Mouse (Mus musculus): ENCODE data around the gene Avil.

The Avil gene

DNA sequence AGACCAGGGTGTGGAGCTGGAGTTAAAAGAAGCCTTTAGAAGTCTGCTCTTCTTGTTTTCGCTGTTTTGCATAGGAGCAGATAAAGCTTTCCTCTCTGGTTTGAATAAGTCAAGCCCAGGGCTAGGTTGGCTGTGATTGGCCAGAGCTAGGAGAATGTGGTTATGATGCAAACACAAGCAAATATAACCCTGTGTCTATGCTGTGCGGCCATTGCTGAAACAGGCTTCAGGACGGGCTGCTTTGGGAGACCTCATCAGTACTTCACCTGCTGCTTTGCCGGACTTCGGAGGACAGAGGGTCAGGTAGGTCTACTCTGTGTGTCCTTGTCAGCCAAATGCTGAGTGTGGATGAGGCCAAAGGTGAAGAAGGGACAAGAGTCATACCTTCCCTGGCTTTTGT, at the start of gene Avil:
Gene Avil, plus strand, starts transcription at position 181 of the 400 bp plus-strand sequence.
- DNase-seq (ENCODE audit: low spot score), result no peak

DNA sequence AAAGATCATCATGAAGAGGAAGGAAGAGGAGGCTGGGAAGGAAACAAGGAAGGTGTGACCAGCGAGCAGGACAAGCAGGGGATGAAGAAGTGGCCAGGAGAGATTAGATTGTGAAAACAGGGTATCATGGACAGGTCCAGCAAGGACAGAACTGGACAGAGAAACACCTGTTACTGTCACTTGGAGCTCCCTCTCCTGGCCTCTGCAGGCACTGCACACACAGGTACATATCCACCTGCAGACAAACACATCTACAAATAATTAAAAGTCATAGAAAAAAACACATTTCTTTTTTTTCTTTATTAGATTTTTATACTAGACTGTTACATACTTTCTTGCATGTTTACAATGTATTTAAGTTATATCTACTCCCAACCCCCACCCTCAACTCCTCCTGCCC, 48.1 kb upstream of the Avil start:
- DNase-seq (ENCODE audit: low spot score), result no peak

DNA sequence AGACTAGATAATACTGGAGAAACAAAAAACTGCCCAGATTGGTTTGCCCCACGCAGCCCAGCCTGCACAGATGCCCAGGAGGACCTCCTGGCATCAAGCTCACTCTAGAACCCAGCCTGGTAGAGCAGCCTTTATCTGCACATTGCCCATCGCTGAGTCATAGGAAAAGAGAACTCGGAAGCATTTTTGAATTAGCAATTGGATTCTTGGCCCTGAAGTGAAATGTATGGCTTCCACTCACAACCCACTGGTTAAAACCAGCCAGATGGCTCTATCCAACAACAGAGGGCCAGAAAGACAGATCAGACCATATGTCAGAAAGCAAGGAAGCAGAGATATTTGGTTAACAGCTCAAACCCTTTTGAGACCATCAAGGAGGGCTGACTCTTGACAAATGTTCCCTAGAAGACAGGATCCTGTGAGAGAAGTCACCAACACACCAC, 47.5 kb upstream of the Avil start:
- DNase-seq (ENCODE audit: low spot score), result no peak

DNA sequence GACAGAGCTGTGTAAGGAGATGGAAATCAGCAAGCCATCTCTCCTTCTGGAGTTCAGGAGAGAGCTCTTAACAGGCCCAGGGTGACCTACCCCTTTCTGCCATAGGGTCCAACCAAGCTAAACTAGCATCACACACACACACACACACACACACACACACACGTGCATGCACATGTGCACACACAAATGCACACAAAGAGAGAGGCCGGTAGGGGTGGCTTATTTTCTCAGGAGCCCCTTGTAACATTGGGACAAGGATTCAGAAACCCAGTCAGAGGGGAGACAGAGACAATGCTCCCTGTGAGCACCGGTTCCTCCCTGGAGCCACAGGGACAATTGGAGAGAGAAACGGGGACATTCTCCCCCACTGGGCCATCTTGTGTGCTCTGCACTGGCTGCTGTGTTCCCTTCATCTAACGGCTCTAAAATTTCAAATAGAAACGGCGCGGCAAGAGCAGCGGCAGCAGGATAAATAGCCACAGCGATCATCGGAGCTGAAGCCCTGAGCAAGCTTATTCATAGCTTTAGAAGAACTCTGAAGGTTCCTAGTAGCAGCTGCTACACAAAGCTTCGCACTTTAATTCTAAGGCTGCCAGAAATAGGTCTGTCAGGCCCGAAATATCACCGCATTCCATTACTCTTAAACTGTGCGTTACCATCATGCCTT, 43.7 kb upstream of the Avil start:
- DNase-seq (ENCODE audit: low spot score), result no peak

DNA sequence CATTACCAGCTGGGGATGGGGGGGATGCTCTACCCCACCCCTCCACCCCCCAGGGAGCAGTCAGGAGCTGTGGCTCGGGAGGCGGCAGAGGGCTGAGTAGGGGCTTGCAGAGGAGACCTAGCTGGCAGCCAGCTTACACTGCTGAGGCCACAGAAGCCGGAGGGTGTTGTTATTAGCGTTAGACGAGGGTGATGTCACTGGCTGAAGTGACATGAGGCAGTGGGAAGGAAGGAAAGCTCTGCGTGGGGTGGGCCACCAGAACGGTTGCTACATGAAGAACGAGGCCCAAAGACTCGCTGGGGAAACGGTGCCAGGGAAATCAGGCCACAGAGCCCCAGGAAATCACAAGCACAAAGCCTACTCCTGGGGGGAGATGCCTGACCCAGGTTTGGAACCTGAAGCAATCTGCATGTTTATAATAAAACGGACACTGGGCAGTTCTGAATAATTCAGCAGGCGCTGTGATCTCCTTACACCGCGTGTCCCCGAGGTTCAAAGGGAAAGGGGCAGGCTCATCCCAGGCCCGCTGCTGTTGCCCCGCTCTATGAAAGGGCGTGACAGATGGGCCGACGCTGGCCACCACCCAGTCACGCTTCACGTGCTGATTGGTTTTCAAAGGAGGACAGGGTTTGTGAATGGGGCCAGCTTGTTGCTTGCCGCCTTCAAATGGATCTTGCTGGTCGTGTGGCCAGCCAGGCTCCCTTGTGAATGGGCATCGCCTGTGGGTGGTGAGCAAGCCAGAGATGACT, 43.0 kb upstream of the Avil start:
- no peak for DNase-seq (ENCODE audit: low spot score)

DNA sequence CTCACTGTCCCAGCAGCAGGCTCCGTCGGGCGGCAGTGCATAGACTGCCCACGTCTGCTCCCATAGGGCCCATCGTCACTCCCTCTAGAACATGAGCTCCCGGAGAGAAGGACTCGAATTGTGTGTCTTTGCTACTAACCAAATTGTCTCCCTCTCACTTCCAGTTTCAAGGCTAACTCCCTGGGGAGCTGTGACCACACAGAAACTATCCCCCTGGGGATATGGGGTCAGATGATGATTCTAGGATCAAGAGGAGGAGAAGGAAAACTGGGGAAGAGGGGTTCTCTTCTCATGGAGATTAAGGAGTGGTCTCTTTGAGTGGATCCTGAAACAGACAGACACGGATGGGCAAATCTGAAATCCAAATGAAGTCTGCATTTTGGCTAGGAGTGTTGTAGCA, 40.0 kb upstream of the Avil start:
- no peak for DNase-seq (ENCODE audit: low spot score)

DNA sequence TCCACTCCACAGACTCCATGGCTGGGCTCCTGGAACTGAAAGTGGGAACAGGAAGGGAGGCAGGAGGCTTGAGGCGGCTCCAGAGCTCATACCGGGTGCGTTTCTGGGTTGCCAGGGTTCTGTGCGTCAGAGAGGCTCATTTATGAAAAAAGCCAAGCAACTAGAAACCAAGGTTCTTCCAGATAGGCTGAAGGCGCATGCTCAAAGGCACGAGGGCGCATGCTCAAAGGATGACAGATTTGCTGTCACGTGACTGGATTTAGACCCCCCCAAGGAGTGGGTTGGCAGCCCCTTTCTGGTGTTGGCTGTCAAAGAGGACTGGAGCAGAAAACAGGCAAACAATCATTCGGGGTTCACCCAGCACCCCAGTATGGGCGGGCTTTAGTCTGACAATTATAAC, 38.8 kb upstream of the Avil start:
- DNase-seq (ENCODE audit: low spot score), result no peak

DNA sequence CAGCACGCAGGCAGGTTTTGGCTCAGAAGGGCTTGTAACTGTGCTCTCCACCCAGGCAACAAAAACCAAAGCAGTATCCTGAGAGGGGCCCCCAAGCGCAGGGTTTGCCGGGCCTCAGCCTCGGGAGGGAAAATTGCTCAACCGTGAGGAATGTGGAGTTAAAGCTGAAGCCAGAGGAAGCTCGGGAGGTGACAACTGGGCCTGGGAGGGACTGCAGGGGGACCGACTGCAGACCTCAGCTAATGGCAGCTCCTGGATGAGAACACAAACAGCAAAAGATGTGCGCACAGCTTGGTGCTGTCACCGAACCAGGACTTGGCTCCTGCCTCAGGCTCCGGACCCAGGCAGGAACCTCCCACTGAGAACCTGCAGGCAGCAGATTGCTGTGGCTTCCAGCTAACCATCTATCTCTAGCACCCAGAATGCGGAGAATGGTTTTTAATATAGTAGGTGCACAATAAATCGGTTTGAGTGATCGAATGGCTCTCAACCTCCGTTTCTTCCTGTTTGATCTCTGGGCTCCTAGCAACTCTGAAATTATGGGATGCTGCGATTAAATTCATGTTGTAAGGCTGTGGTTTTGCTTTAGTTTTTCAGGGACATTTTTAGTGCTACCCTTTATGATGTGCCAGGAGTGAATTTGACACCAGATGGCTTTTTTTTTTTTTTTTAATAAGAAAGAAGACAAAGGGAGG, 38.1 kb upstream of the Avil start:
- peak; percentile 48 for DNase-seq (ENCODE audit: low spot score)

DNA sequence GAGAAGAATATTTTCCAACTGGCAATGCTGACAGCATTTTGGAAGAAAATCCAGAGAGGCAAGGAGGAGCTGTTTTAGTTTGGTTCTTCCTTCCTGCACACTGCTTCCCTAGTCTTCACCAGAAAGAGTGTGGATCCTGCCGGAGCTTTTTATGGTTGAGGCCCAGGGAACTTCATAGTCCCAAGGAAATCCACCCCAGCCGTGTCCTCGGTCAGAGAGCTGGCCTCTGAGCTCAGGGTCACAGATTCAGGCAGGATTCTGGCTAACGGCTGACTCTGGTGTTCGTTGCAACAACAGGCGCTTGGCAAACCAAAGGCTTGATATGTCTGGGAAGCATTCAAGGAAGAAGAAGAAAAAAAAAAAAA, 37.6 kb upstream of the Avil start:
- DNase-seq (ENCODE audit: low spot score), result peak; percentile 70

DNA sequence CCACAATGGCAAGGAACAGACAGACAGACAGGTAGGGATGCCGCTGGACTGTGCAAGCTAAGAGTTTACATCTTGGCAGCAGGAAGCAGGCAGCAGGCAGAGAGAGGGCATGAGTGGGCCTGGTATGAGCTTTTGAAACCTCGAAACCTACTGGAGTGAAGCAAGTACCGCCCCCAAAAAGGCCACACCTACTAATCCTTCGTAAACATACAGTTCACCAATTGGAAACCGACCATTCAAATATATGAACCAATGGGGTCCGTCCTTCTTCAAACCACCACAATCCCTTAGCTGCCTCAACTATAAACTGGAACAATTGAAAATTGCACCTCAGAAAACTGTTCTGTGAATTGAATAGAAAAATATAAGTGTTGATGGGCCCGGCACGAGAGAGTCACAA, 36.7 kb upstream of the Avil start:
- no peak for DNase-seq (ENCODE audit: low spot score)

DNA sequence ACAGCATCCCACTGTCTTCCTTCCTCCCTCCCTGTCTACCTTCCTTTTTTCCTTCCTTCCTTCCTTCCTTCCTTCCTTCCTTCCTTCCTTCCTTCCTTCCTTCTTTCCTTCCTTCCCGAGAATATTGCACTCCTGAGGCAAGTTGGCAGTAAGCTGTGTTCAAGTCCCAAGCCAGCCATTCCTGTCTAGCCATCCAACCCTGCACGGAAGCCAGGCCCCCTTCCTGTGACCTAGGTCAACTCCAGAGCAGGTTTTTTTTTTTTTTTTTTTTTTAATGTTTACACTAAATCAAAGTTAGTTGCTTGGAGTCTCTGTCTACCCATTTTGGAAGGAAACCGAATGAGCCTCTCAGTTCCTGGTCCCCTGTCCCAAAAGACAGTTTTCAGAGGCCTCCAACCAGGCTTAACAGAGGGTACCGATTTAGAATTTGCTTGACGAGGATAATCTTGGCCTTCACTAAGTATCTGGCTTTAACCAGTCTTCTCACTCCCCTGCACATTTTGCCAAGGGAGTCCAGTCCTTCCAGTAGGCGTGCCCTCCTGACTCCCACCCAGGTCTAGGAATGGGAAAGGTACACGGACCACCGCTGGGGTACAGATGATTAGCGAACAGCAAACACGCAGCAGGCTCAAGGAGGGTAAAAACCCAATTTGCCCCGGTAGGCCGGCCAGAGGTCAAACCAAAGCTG, 29.0 kb upstream of the Avil start:
- DNase-seq (ENCODE audit: low spot score), result no peak

DNA sequence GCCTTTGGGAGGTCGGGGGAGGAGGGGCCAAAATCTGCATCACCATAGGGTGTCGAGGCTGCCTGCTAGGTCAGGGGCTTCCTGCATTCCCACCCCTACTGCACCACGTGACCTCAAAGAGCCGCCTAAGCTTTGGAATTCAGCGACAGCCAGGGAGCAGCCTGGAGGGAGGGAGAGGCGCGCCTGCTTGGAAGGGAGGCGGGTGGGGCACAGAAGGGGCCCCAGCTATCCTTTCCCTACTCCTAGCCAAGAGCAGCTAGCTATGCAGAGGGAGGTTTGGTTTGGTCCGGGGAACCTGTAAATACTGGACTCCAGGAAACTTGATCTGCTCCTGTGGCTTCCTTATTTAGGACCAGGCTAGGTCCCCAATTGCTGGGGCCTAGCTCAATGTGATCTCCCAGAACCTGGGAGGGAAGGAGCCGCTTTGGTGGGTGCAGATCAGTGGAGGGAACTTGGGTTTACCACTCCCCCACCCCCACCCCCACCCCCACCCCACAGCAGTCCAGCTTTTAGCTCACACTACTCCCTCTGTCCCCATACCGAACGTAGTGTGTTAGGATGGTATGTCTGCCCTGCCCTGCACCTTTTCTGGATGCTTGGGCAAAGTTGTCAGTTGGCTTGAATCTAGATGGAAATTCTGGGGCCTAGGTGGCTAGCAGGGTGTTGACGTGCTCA, 28.3 kb upstream of the Avil start:
- no peak for DNase-seq (ENCODE audit: low spot score)

DNA sequence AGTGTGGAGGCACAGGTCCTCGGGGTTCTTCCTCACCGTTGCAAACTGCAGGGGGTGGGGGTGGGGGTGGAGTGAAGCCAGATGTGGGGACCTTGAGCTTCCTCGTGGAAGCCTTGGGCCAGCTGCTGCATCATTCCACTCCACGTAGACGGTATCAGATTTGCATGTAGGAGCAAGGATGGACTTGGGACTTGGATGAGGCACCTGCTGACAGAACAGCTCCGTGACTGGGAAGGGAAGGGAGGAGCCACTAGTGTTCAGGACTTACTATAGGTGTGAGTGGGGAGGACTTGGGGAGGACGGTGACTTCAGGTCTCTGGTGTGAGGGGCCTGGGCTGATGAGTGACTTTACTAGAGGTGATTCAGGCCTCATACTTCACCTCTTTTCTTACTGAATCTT, 27.5 kb upstream of the Avil start:
- no peak for DNase-seq (ENCODE audit: low spot score)

DNA sequence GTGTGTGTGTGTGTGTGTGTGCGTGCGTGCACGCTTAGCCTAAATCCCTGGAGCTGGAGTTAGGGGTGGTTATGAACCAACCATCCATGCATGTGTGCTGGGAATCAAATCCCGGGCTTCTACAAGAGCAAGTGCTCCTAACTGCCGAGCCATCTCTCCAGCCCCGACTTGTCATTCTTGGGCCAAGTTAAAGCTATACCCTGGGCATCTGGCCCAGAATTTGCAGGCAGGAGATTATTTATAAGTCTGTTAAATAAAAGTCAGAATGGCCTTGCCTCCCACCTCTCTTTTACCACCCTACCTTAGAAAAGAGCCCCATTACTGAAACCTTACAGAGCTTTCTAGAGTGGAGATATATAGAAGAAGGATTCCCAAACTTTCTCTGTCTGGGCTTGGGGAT, 24.8 kb upstream of the Avil start:
- DNase-seq (ENCODE audit: low spot score), result no peak

DNA sequence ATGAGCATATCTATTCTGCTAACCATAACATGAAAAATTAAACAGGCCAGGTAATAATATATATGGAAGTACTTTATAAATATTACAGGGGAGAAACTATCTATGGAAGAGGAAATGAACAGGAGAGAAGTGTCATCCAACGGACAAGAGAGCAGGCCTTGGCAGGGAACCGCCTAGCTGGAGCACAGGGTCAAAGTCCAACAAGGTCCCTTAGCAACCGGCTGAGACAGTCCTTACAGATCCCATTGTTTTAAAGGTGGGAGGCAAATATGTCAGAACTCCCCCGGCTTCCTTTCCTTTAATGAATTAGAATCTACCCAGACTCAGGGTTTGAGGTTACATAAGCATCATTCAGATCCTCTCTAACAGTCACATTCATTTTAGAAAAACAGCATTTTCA, 23.4 kb upstream of the Avil start:
- DNase-seq (ENCODE audit: low spot score), result no peak

DNA sequence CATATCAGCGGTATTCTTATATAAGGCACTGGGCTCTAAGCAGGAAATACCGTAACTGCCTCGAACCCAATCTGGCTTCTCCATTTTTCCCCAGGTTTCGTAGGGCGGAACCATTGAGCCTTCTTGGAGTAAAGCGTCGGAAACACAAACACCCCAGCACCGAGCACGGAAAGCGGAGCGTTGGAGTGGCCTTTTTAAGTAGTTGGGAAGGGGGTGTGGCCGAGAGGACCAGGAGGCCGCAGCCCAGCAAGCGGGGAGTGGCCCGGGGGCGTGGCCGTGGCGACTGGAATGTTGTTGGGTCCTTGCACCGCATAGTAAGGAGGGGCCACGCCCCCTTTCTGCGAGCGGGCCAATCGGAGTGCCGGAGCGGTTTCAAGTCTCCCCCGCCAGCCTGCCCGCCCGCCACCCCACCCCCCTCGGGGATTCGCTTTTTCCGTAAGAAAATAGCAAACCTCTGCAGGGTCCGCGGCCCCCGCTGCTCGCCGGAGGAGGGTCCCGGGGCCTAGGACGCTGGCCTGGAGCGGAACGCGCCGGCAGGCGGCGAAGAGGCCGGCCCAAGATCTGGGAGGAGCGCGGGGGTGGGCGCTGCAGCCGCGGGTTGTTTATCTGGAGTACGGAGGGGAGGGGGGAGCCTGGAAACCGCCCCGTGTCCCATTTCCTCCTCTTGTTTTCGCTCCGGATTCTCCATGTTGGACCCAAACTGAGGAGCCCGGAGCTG, 22.1 kb upstream of the Avil start, which contains the start of gene Ctdsp2:
Gene Ctdsp2, plus strand, starts transcription at position 441 of the 718 bp plus-strand sequence.
- peak; percentile 99 for DNase-seq (ENCODE audit: low spot score)

DNA sequence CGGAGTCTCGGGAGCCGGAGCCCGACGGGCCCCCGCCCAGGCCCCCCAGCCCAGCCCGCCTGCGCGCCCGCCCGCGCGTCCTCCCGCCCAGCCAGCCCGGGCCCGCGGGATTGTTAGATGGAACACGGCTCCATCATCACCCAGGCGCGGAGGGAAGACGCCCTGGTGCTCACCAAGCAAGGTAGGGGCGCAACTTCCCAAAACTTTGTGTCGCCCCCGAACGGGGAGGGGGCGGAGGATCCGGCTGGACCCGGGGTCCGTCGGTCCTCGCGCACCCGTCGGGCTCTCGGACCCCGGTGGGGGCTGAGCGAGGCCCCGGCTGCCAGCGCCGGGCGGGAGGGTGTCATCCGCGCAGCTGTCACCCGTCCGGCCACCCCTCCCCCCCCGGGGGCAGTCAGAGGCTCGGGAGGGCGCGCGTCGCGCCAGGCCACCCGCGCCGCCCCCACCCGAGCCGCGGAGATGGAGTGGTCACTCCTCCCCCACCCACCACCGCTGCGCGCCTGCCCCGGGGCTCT, 21.3 kb upstream of the Avil start:
- no peak for DNase-seq (ENCODE audit: low spot score)

DNA sequence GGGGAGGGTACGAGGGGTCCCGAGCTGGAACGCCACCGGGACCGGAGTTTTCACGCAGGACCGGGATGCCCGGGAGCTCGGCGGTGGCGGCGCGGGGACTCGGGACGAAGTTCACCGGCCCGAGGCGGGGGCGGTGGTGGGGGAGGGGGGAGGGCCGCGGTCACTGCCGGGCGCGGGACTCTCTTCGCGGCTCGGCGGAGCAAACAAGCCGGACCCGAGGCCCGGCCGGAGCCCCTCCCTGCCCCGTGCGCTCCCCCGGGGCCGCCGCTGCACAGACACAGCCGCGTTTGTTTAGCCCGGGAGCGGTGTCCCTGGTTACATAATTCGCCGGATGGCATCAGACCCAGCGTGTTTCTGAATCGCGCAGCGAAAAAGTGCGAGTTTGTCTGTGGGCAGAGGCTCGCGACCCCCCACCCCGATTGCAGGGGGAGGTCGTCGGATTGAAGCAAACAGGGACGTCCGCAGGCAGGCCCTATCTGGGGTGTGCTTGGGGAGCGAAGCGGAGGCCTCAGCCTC, 20.8 kb upstream of the Avil start:
- DNase-seq (ENCODE audit: low spot score), result peak; percentile 56

DNA sequence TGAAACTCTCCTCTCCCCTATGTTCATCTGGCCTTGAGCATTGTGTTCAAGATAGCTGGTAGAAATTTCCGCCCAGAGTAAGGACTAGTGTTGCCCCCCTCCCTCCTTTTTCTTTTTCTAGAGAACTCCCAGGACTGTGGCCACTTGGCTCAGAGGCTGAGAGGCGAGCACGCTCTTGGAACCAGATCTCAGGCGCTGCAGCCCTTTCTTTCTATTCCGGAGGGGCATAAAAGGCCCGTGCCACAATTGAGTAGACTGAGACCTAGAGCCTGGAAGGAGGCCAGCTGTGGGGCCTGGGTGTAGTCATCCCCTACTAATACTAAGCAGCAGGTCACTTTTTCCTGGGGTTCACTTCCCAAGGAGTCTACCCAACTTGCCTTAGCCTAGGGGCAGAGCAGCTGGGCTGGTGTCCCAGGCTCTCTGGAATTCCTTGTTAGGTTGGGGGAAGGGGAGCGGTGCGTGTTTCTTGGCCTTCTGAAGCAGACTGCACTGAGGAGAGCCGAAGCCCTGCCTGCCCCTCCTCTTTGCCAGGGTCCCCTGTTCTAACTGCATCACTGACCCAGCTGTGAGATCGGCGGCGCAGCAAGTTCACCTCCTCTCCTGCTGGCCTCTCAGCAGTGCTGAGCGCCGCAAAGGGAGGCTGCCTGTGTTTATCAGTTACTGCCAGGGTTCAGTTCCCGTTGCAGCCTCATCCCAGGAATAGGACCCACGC, 20.1 kb upstream of the Avil start:
- peak; percentile 72 for DNase-seq (ENCODE audit: low spot score)

DNA sequence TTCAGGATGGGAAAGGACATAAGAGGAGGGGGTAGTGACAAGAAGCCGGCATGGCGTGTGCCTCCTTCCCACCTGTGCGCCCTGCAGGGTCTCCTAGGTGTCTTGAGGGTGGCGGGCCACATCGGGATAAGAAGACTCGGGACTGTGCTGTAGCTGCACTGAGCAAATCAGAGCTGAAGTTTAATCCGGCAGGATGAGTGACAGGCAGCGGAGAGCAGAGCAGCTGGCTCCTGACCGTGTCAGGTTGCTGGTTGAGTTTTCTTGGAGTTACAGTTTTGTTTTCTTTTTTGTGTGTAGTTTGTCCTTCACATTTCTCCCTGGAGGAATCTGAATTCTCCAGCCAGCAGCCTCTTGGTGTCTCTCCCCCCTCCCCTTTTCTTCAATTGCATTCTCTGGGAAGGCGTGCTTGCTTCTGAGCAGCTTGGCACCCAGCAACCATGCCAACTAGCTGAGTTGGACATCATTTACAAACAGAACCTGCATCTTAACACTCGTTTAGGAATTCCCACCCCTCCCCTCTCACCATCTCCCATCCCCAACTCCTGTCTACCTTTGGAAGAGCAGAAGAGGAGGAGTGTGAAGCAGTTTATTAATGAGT, 19.5 kb upstream of the Avil start:
- peak; percentile 47 for DNase-seq (ENCODE audit: low spot score)

All from adipocyte (in vitro differentiated cells).